Mouse (Mus musculus) gastrocnemius, postnatal 25 days (tissue): Measurements from ENCODE around the gene Gm6993. TPM values are rescaled to one million over a fixed set of nuclear protein-coding genes. Genes with fewer than 3 reads are reported as not detected.

ENCODE experiments used
- DNase-seq: peaks from one replicate; pipeline ENCODE4 v3.0.0; 2022
- total RNA-seq, 2 experiments: library from RNA; stranded (reverse); gene quantifications; 1 replicate in 1 of 2; 2 replicates in 1 of 2; pipeline ENCODE4 v1.2.3; 2021

The Gm6993 gene
- total RNA-seq, 2 experiments from 2014 or later: not detected

GRCm38 (mm10) chr12:31272012-31272735 is 31.6 kb downstream of the Gm6993 start:
- no peak for DNase-seq

- DNase-seq: no peak
Measured at GRCm38 (mm10) chr12:31272846-31273245, 32.3 kb downstream of the Gm6993 start.

GRCm38 (mm10) chr12:31273646-31274045 is 33.1 kb downstream of the Gm6993 start:
- no peak for DNase-seq

GRCm38 (mm10) chr12:31275411-31275810 is 34.8 kb downstream of the Gm6993 start:
- no peak for DNase-seq

- DNase-seq: no peak
Measured at GRCm38 (mm10) chr12:31278270-31278669, 37.7 kb downstream of the Gm6993 start.

- DNase-seq: no peak
Measured at GRCm38 (mm10) chr12:31280318-31280717, 39.7 kb downstream of the Gm6993 start.

GRCm38 (mm10) chr12:31281100-31281591 is 40.6 kb downstream of the Gm6993 start:
- DNase-seq: no peak

GRCm38 (mm10) chr12:31282241-31282640 is 41.7 kb downstream of the Gm6993 start:
- no peak for DNase-seq

- no peak for DNase-seq
Measured at GRCm38 (mm10) chr12:31283131-31283530, 42.6 kb downstream of the Gm6993 start.

- DNase-seq: no peak
Measured at GRCm38 (mm10) chr12:31283617-31284136, 43.1 kb downstream of the Gm6993 start.

- no peak for DNase-seq
Measured at GRCm38 (mm10) chr12:31289046-31289445, 48.5 kb downstream of the Gm6993 start.

Other genes with a start within 250 kb of the Gm6993 start
- not detected for gene Fam110c, start 166.9 kb upstream of the Gm6993 start, total RNA-seq
- gene Lamb1, start 24.5 kb downstream of the Gm6993 start, total RNA-seq: 10 to 100 TPM; 31.7 to 32.2 TPM
- 100 to 1,000 TPM; 207 to 215 TPM for gene Dld, start 110.7 kb downstream of the Gm6993 start, total RNA-seq
- gene Slc26a3, start 150.1 kb downstream of the Gm6993 start, total RNA-seq: not detected